Mouse (Mus musculus): Measurements from ENCODE around the gene Nt5m. TPM values are rescaled to one million over a fixed set of nuclear protein-coding genes. Genes with fewer than 3 reads are reported as not detected.
A peak's percentile ranks its signal among the peaks of the same experiment; 100 is the strongest.
"Not testable (repeated sequence)": the region's sequence is repeated elsewhere in the genome, so short reads cannot be mapped to it uniquely, and the experiment has no call there.

Gene Nt5m
- polyA plus RNA-seq, 1 experiment from 2014 or later: 45.9 TPM

GRCm38 (mm10) chr11:59810480-59811158 lies 28.6 kb upstream of the Nt5m start:
- H3K4me2 ChIP-seq: peak overlapping the region; percentile 85
- 56% methylated on average over 14 of the region's 14 CpGs for WGBS
- no peaks in the 10 kb centered on the region for H3K9me3 ChIP-seq
- peaks cover 27% of the 10 kb centered on the region for H3K36me3 ChIP-seq
- no peak for ATAC-seq (ENCODE audit: insufficient number of reproducible peaks, insufficient read depth, low FRiP score, low TSS enrichment, low read depth)
- H3K27me3 ChIP-seq: no peaks in the 10 kb centered on the region
- H3K4me3 ChIP-seq: peak overlapping the region; percentile 74
- peak overlapping the region; percentile 94 for H3K9ac ChIP-seq
- H3K27ac ChIP-seq: peak overlapping the region; percentile 97
- peaks cover 24% of the 10 kb centered on the region for H3K4me1 ChIP-seq

- Histone ChIP-seq H3K4me1 (peaks cover 24% of the 10 kb centered on the region), H3K9me3 (no peaks in the 10 kb centered on the region), H3K4me2 (peak overlapping the region; percentile 85), H3K27ac (peak overlapping the region; percentile 97), H3K36me3 (peaks cover 27% of the 10 kb centered on the region), H3K27me3 (no peaks in the 10 kb centered on the region), H3K9ac (peak overlapping the region; percentile 60), H3K4me3 (peak overlapping the region; percentile 18; the same call in 1 of the 2 replicates)
- ATAC-seq (ENCODE audit: insufficient number of reproducible peaks, insufficient read depth, low FRiP score, low TSS enrichment, low read depth): no peak
- 36% methylated on average over 4 of the region's 4 CpGs for WGBS
These were observed 28.0 kb upstream of the Nt5m start for GRCm38 (mm10) chr11:59811211-59811610.

GRCm38 (mm10) chr11:59813276-59813675 lies 26.0 kb upstream of the Nt5m start:
- WGBS: 53% methylated on average over 3 of the region's 3 CpGs
- Histone ChIP-seq H3K4me3 (no peak overlapping the region), H3K4me2 (no peak overlapping the region), H3K9me3 (no peaks in the 10 kb centered on the region), H3K27me3 (no peaks in the 10 kb centered on the region), H3K9ac (no peak overlapping the region), H3K4me1 (peaks cover 21% of the 10 kb centered on the region), H3K36me3 (peaks cover 30% of the 10 kb centered on the region), H3K27ac (no peak overlapping the region)
- no peak for ATAC-seq (ENCODE audit: insufficient number of reproducible peaks, insufficient read depth, low FRiP score, low TSS enrichment, low read depth)

- H3K9me3 ChIP-seq: no peaks in the 10 kb centered on the region
- H3K27ac ChIP-seq: no peak overlapping the region
- no peak for ATAC-seq (ENCODE audit: insufficient number of reproducible peaks, insufficient read depth, low FRiP score, low TSS enrichment, low read depth)
- no peak overlapping the region for H3K4me2 ChIP-seq
- peaks cover 40% of the 10 kb centered on the region for H3K36me3 ChIP-seq
- H3K27me3 ChIP-seq: no peaks in the 10 kb centered on the region
- H3K4me3 ChIP-seq: no peak overlapping the region
- no peak overlapping the region for H3K9ac ChIP-seq
- 75% methylated on average over 1 of the region's 1 CpGs for WGBS
- H3K4me1 ChIP-seq: peaks cover 12% of the 10 kb centered on the region
These were observed 24.9 kb upstream of the Nt5m start for GRCm38 (mm10) chr11:59814311-59814710.

GRCm38 (mm10) chr11:59814936-59815335 lies 24.3 kb upstream of the Nt5m start:
- Histone ChIP-seq H3K27me3 (no peaks in the 10 kb centered on the region), H3K4me3 (no peak overlapping the region), H3K9ac (no peak overlapping the region), H3K9me3 (no peaks in the 10 kb centered on the region), H3K4me2 (no peak overlapping the region), H3K4me1 (peaks cover 12% of the 10 kb centered on the region), H3K36me3 (peaks cover 46% of the 10 kb centered on the region), H3K27ac (no peak overlapping the region)
- 87% methylated on average over 6 of the region's 6 CpGs for WGBS
- no peak for ATAC-seq (ENCODE audit: insufficient number of reproducible peaks, insufficient read depth, low FRiP score, low TSS enrichment, low read depth)

GRCm38 (mm10) chr11:59815482-59816065 lies 23.7 kb upstream of the Nt5m start:
- Histone ChIP-seq H3K27ac (no peak overlapping the region), H3K9ac (no peak overlapping the region), H3K27me3 (no peaks in the 10 kb centered on the region), H3K9me3 (no peaks in the 10 kb centered on the region), H3K4me1 (peaks cover 11% of the 10 kb centered on the region), H3K36me3 (peaks cover 53% of the 10 kb centered on the region), H3K4me2 (no peak overlapping the region), H3K4me3 (no peak overlapping the region)
- 87% methylated on average over 6 of the region's 6 CpGs for WGBS
- no peak for ATAC-seq (ENCODE audit: insufficient number of reproducible peaks, insufficient read depth, low FRiP score, low TSS enrichment, low read depth)

GRCm38 (mm10) chr11:59817916-59818315 lies 21.3 kb upstream of the Nt5m start:
- Histone ChIP-seq H3K27ac (no peak overlapping the region), H3K36me3 (peaks cover 75% of the 10 kb centered on the region), H3K4me2 (no peak overlapping the region), H3K27me3 (no peaks in the 10 kb centered on the region), H3K9me3 (no peaks in the 10 kb centered on the region), H3K4me3 (no peak overlapping the region), H3K9ac (no peak overlapping the region), H3K4me1 (no peaks in the 10 kb centered on the region)
- 94% methylated on average over 3 of the region's 3 CpGs for WGBS
- no peak for ATAC-seq (ENCODE audit: insufficient number of reproducible peaks, insufficient read depth, low FRiP score, low TSS enrichment, low read depth)

GRCm38 (mm10) chr11:59821625-59822024 lies 17.6 kb upstream of the Nt5m start:
- Histone ChIP-seq H3K4me1 (no peaks in the 10 kb centered on the region), H3K9ac (no peak overlapping the region), H3K36me3 (peaks cover 96% of the 10 kb centered on the region), H3K9me3 (no peaks in the 10 kb centered on the region), H3K4me3 (no peak overlapping the region), H3K4me2 (no peak overlapping the region), H3K27me3 (no peaks in the 10 kb centered on the region), H3K27ac (no peak overlapping the region)
- 86% methylated on average over 3 of the region's 3 CpGs for WGBS
- no peak for ATAC-seq (ENCODE audit: insufficient number of reproducible peaks, insufficient read depth, low FRiP score, low TSS enrichment, low read depth)

- WGBS: no CpG with 5 or more reads among the region's 1 CpGs
- peak overlapping the region; percentile 97; the same call in 1 of the 2 replicates for H3K4me3 ChIP-seq
These were observed 1.5 kb upstream of the Nt5m start for GRCm38 (mm10) chr11:59837789-59838188.

GRCm38 (mm10) chr11:59838426-59838825 lies 821 bp upstream of the Nt5m start:
- peaks cover 40% of the 10 kb centered on the region for H3K36me3 ChIP-seq
- no peak for ATAC-seq (ENCODE audit: insufficient number of reproducible peaks, insufficient read depth, low FRiP score, low TSS enrichment, low read depth)
- WGBS: 57% methylated on average over 4 of the region's 4 CpGs
- H3K9ac ChIP-seq: peak overlapping the region; percentile 96
- H3K4me1 ChIP-seq: peaks cover 24% of the 10 kb centered on the region
- peak overlapping the region; percentile 97 for H3K4me3 ChIP-seq
- H3K27me3 ChIP-seq: no peaks in the 10 kb centered on the region
- no peaks in the 10 kb centered on the region for H3K9me3 ChIP-seq
- H3K27ac ChIP-seq: no peak overlapping the region
- H3K4me2 ChIP-seq: peak overlapping the region; percentile 58

More at GRCm38 (mm10) chr11:59837789-59838188, 1.5 kb upstream of the Nt5m start:
- H3K4me1 ChIP-seq: peaks cover 22% of the 10 kb centered on the region
- H3K4me2 ChIP-seq: peak overlapping the region; percentile 58
- ATAC-seq (ENCODE audit: insufficient number of reproducible peaks, insufficient read depth, low FRiP score, low TSS enrichment, low read depth); H3K27ac ChIP-seq; H3K9me3 ChIP-seq; H3K27me3 ChIP-seq: not testable (repeated sequence)
- 0 out of 2 replicates have a peak overlapping the region, but pooled peaks have one; percentile 96 for H3K9ac ChIP-seq
- H3K36me3 ChIP-seq: peaks cover 47% of the 10 kb centered on the region

- Histone ChIP-seq H3K9ac (peak within 1 kb of the TSS; percentile 96), H3K36me3 (peaks cover 29% of the 10 kb centered on the region), H3K4me3 (peak within 1 kb of the TSS; percentile 97), H3K27me3 (no peaks in the 10 kb centered on the region), H3K4me2 (peak within 1 kb of the TSS; percentile 58), H3K4me1 (peaks cover 24% of the 10 kb centered on the region), H3K27ac (peak within 1 kb of the TSS; percentile 98), H3K9me3 (no peaks in the 10 kb centered on the region)
- WGBS: 1% methylated on average over 43 of the region's 43 CpGs
- ATAC-seq (ENCODE audit: insufficient number of reproducible peaks, insufficient read depth, low FRiP score, low TSS enrichment, low read depth): peak; percentile 97
These were observed 346 bp downstream of the Nt5m start, which contains the start of gene Cops3 for GRCm38 (mm10) chr11:59839459-59840126. Cops3 (minus strand) TSS chr11:59839838.
